Mouse (Mus musculus) CH12.LX (cell line): ENCODE results near the gene Slc44a4. TPM values are rescaled to one million over a fixed set of nuclear protein-coding genes. Genes with fewer than 3 reads are reported as not detected.
"Not testable (repeated sequence)": the region's sequence is repeated elsewhere in the genome, so short reads cannot be mapped to it uniquely, and the experiment has no call there.

ENCODE experiments used
- DNase-seq: peaks from one replicate; pipeline ENCODE4 v3.0.0-alpha.2; 2013; ENCODE audit errors: extremely low read depth
- H3K27ac ChIP-seq: 2 replicates; pipeline ENCODE4 v1.5.1; 2012; ENCODE audit warnings: low read depth, mild to moderate bottlenecking, control low read depth, moderate library complexity; ENCODE audit not compliant: insufficient read depth
- H3K27me3 ChIP-seq: replicated peaks from 2 replicates; pipeline ENCODE3; 2012; ENCODE audit warnings: inconsistent platforms
- H3K36me3 ChIP-seq, 2 experiments: replicated peaks in 1 of 2; 2 replicates each; pipeline versions ENCODE3 to v1.6.1; 2012; ENCODE audit warnings: inconsistent platforms in 1 of 2, low read length in 1 of 2, mild to moderate bottlenecking in 1 of 2, mixed read lengths in 1 of 2, moderate library complexity in 1 of 2; ENCODE audit not compliant: control insufficient read depth in 1 of 2, insufficient read depth in 1 of 2
- H3K4me1 ChIP-seq, 2 experiments: 2 replicates each; pipeline ENCODE4 v1.6.1; 2012; ENCODE audit warnings: inconsistent platforms in 1 of 2, moderate library complexity in 1 of 2; ENCODE audit not compliant: insufficient read depth in 2 of 2, control insufficient read depth in 1 of 2
- H3K4me2 ChIP-seq: 2 replicates; pipeline ENCODE4 v1.6.1; 2012; ENCODE audit warnings: low read depth, mild to moderate bottlenecking, control low read depth; ENCODE audit not compliant: poor library complexity, insufficient read depth, severe bottlenecking
- H3K4me3 ChIP-seq, 3 experiments: fragments of 150-350 bp in 1 of 3; sonication (generic) in 1 of 3; replicated peaks in 1 of 3; 2 replicates each; pipeline versions ENCODE3 to v1.5.1; 2011 to 2012; ENCODE audit warnings: low read depth in 2 of 3, low read length in 2 of 3, mild to moderate bottlenecking in 2 of 3, moderate library complexity in 2 of 3, control low read depth in 1 of 3, improper control_type of control experiment in 1 of 3, inconsistent platforms in 1 of 3, mixed read lengths in 1 of 3; ENCODE audit not compliant: poor library complexity in 1 of 3
- H3K79me2 ChIP-seq: replicated peaks from 2 replicates; pipeline ENCODE4 v1.6.1; 2012; ENCODE audit warnings: mild to moderate bottlenecking, moderate library complexity; ENCODE audit not compliant: control insufficient read depth, poor library complexity, insufficient read depth, severe bottlenecking; ENCODE audit errors: extremely low read depth
- H3K9ac ChIP-seq: 2 replicates; pipeline ENCODE4 v1.6.1; 2012; ENCODE audit warnings: low read depth, mild to moderate bottlenecking, control low read depth, moderate library complexity; ENCODE audit not compliant: insufficient read depth
- H3K9me3 ChIP-seq: replicated peaks from 2 replicates; pipeline ENCODE3; 2012; ENCODE audit warnings: low read length, inconsistent platforms, mixed read lengths
- CHD1 ChIP-seq: IDR thresholded peaks from 2 replicates; pipeline ENCODE4 v1.6.1; 2012; ENCODE audit warnings: low read depth, low read length, improper control_type of control experiment, inconsistent platforms
- ELF1 ChIP-seq: IDR thresholded peaks from 2 replicates; pipeline ENCODE4 v1.6.1; 2014; ENCODE audit warnings: low read depth, mild to moderate bottlenecking, inconsistent platforms, low read length, improper control_type of control experiment
- KAT2A ChIP-seq: IDR thresholded peaks from 2 replicates; pipeline ENCODE4 v1.6.1; 2012; ENCODE audit warnings: low read length, improper control_type of control experiment, inconsistent platforms; ENCODE audit not compliant: insufficient replicate concordance
- MAZ ChIP-seq: IDR thresholded peaks from 2 replicates; pipeline ENCODE4 v1.6.1; 2012; ENCODE audit warnings: low read depth, mild to moderate bottlenecking, inconsistent platforms, low read length, improper control_type of control experiment, moderate library complexity
- MYC ChIP-seq: IDR thresholded peaks from 2 replicates; pipeline ENCODE4 v1.6.1; 2011; ENCODE audit warnings: low read depth, mild to moderate bottlenecking, improper control_type of control experiment, low read length
- NRF1 ChIP-seq: IDR thresholded peaks from 2 replicates; pipeline ENCODE4 v1.6.1; 2014; ENCODE audit warnings: low read depth, mild to moderate bottlenecking, inconsistent platforms, low read length, improper control_type of control experiment, moderate library complexity
- RCOR1 ChIP-seq: conservative IDR thresholded peaks from 2 replicates; pipeline ENCODE4 v1.6.1; 2012; ENCODE audit warnings: low read depth, mild to moderate bottlenecking, inconsistent platforms, low read length, improper control_type of control experiment
- ZMIZ1 ChIP-seq: IDR thresholded peaks from 2 replicates; pipeline ENCODE4 v1.6.1; 2012; ENCODE audit warnings: low read depth, mild to moderate bottlenecking, inconsistent platforms, low read length, improper control_type of control experiment
- ZNF384 ChIP-seq: IDR thresholded peaks from 2 replicates; pipeline ENCODE4 v1.6.1; 2012; ENCODE audit warnings: low read depth, low read length, improper control_type of control experiment, inconsistent platforms
- dilution Hi-C: fragments of 300-500 bp; cut with MboI; formaldehyde crosslinking; loops from 2 replicates; pipeline ENCODE4 v1.14.3; 2020; ENCODE audit warnings: low sequenced_read_pairs; ENCODE audit not compliant: extremely low pct_unique_long_range_greater_than_20kb, extremely low pct_ligation_motif_present
- in situ Hi-C: fragments of 300-500 bp; cut with MboI; formaldehyde crosslinking; loops from 3 replicates; pipeline ENCODE4 v1.14.3; 2019; ENCODE audit warnings: low sequenced_read_pairs, low pct_ligation_motif_present, low pct_unique_long_range_greater_than_20kb, mixed read lengths
- polyA plus RNA-seq: library from polyadenylated mRNA; unstranded; fragments of >175 nt; gene quantifications from 2 replicates; pipeline ENCODE4 v1.2.1, GENCODE M21; 2012; ENCODE audit warnings: low read depth; ENCODE audit not compliant: insufficient read length
- total RNA-seq, 2 experiments: library from RNA; depleted of rRNA; stranded (reverse); fragments of 300-350 nt in 1 of 2; fragments of >200 nt in 1 of 2; gene quantifications; 2 replicates each; pipeline ENCODE4 v1.2.3; 2012 to 2014

The Slc44a4 gene
- total and polyA plus RNA-seq, 3 experiments: 0.55 to 1.4 (median 0.62) TPM

GRCm38 (mm10) chr17:34901948-34902347 lies 12.3 kb upstream of the Slc44a4 start:
- H3K9ac ChIP-seq, H3K9me3 ChIP-seq, H3K27ac ChIP-seq, H3K27me3 ChIP-seq, in situ Hi-C loops, H3K4me2 ChIP-seq, DNase-seq, H3K4me3 ChIP-seq, H3K4me1 ChIP-seq, dilution Hi-C loops: not testable (repeated sequence)
- peaks cover 17% of the 10 kb centered on the region for H3K79me2 ChIP-seq
- H3K36me3 ChIP-seq: peaks cover 41 to 55% of the 10 kb centered on the region in 2 experiments
- peak; percentile 57 for TF ChIP-seq ZNF384

DNA sequence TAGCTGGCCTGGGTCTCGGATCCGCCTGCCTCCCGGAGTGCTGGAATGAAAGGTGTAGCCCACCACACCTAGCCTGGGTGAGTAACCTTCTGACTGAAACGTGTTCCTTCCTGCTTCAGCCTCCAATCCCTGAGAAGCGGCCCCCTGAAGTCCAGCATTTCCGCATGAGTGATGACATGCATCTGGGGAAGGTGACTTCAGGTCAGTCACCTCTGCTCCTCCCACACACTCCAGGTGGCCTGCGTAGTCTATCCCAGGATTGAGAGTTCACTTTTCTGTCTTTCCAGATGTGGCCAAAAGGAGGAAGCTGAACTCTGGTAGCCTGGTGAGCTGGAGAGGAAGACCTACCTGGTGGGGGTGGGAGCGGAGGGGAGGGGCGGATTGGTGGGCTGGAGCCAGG lies 11.4 kb upstream of the Slc44a4 start:
- dilution Hi-C loops: no loop called here
- Histone ChIP-seq H3K27me3 (no peaks in the 10 kb centered on the region), H3K4me2 (no peak overlapping the region), H3K9me3 (no peaks in the 10 kb centered on the region), H3K9ac (no peak overlapping the region), H3K4me1 (0 out of 4 replicates have a peak, but pooled peaks cover 0 to 6% of the 10 kb centered on the region in 2 experiments), H3K27ac (no peak overlapping the region), H3K4me3 (no peak overlapping the region), H3K79me2 (peaks cover 17% of the 10 kb centered on the region), H3K36me3 (peaks cover 51 to 64% of the 10 kb centered on the region in 2 experiments)
- in situ Hi-C loops: no loop called here
- TF ChIP-seq RCOR1: no peak
- TF ChIP-seq NRF1: no peak
- no peak for TF ChIP-seq MAZ
- no peak for TF ChIP-seq MYC
- no peak for TF ChIP-seq ZMIZ1
- no peak for TF ChIP-seq KAT2A
- no peak for DNase-seq

- Histone ChIP-seq H3K79me2 (no peaks in the 10 kb centered on the region), H3K27me3 (no peaks in the 10 kb centered on the region), H3K36me3 (peaks cover 75 to 84% of the 10 kb centered on the region in 2 experiments), H3K9me3 (no peaks in the 10 kb centered on the region), H3K4me1 (peaks cover 14 to 49% of the 10 kb centered on the region in 2 experiments)
- TF ChIP-seq CHD1 (no peak), ELF1 (peak; percentile 59)
- TF ChIP-seq, all 38 proteins: peak for 1
- H3K4me3 ChIP-seq: peak overlapping the region in 1 of 3 experiments; percentile 19
- no peak overlapping the region for H3K9ac ChIP-seq
- in situ Hi-C loops (loop anchor here (5.0 kb wide), 1 partner anchor 54 kb away; no protein-coding TSS in a partner anchor), dilution Hi-C loops (no loop called here)
- DNase-seq: no peak
- H3K4me2 ChIP-seq: no peak overlapping the region
- H3K27ac ChIP-seq: peak overlapping the region; percentile 28
Measured at GRCm38 (mm10) chr17:34910982-34911381, 3.3 kb upstream of the Slc44a4 start.
